Comparison of ENCODE assay signal across 25 mouse cellular contexts in genomic region chr13:75420726-75421125, GRCm38 (mm10).
A peak's percentile ranks its signal among the peaks of the same experiment; 100 is the strongest.
DNase-seq lines count a peak whose midpoint lies in the region; ATAC-seq and TF ChIP-seq lines count a peak whose summit lies in the region.
"Had no signal": no experiment of that assay in that cellular context is flagged by ENCODE, and none has a peak within 500 bp of the region (broad histone marks: within the 10 kb centered on the region; RNA-seq: fewer than 3 reads in every experiment).

No protein-coding gene starts in this region.

- ATAC-seq in hindbrain, postnatal 0 days, result no peak
- no peak for ATAC-seq in hindbrain, embryonic 11.5 days (ENCODE audit: low FRiP score)
- ATAC-seq: forebrain, embryonic 16.5 days; inflammation-experienced regulatory T-cells, adult 6 months; liver, postnatal 0 days; lung, postnatal 0 days had no signal

- 84% methylated on average over 2 of the region's 2 CpGs for WGBS in hindbrain, postnatal 0 days
- WGBS in hindbrain, embryonic 11.5 days, result 81% methylated on average over 2 of the region's 2 CpGs

- peak; percentile 4 for DNase-seq in hindbrain, postnatal 0 days (ENCODE audit: low spot score)
- DNase-seq in hindbrain, embryonic 11.5 days (ENCODE audit: low spot score), result no peak
- DNase-seq in CH12.LX (ENCODE audit: extremely low read depth) (peak; percentile 47), NIH3T3 (ENCODE audit: low read depth) (peak; percentile 1)
- DNase-seq in retina, postnatal 7 days (ENCODE audit: low read depth, low spot score), result peak; percentile 0
- DNase-seq in gastrocnemius, adult 18-20 months (ENCODE audit: low spot score), result no peak
- DNase-seq in spleen, adult 12 weeks (ENCODE audit: low spot score), result no peak
- DNase-seq: adrenal gland, adult 8-10 months; cerebellum, adult 8-10 months; cerebellum, postnatal 36 days; embryo, embryonic 11 days; gastrocnemius, adult 2 months; kidney, adult 2 months; layer of hippocampus, adult 9-11 months; liver, postnatal 0 days; thymus, postnatal 14 days had no signal

- H3K4me3 ChIP-seq in hindbrain, postnatal 0 days (ENCODE audit: low read length), result no peak overlapping the region
- H3K4me3 ChIP-seq in hindbrain, embryonic 11.5 days (ENCODE audit: low read depth, low read length), result no peak overlapping the region
- H3K4me3 ChIP-seq in CH12.LX (replicated peaks in 1 of 3; ENCODE audit: low read depth in 2 of 3, low read length in 2 of 3, poor library complexity in 1 of 3), result no peak overlapping the region
- H3K4me3 ChIP-seq: embryonic facial prominence, embryonic 15.5 days; gastrocnemius, adult 2 months; hindbrain, embryonic 13.5 days; limb, embryonic 12.5 days; midbrain, embryonic 10.5 days had no signal

- in situ Hi-C loops in CH12.LX (cut with MboI; ENCODE audit: low pct_ligation_motif_present, low pct_unique_long_range_greater_than_20kb, low sequenced_read_pairs), result no loop called here

- no peaks in the 10 kb centered on the region for H3K27me3 ChIP-seq in hindbrain, postnatal 0 days (ENCODE audit: insufficient read depth, low read length)
- H3K27me3 ChIP-seq in hindbrain, embryonic 11.5 days (ENCODE audit: control insufficient read depth, insufficient read depth, low read length), result no peaks in the 10 kb centered on the region
- no peaks in the 10 kb centered on the region for H3K27me3 ChIP-seq in CH12.LX (replicated peaks)
- H3K27me3 ChIP-seq: embryonic facial prominence, embryonic 15.5 days; hindbrain, embryonic 13.5 days; limb, embryonic 12.5 days had no signal

- no peak for TF ChIP-seq CTCF in hindbrain, postnatal 0 days (IDR thresholded peaks at IDR 0.05; ENCODE audit: low read depth)
- no peak for TF ChIP-seq CTCF in CH12.LX (conservative IDR thresholded peaks at IDR 0.05 in 1 of 2, IDR thresholded peaks at IDR 0.05 in 1 of 2; ENCODE audit: low read depth in 2 of 2, low read length in 2 of 2)

- TF ChIP-seq POLR2A in CH12.LX (IDR thresholded peaks at IDR 0.05; ENCODE audit: low read depth, low read length), result no peak

- no peak overlapping the region for H3K9ac ChIP-seq in hindbrain, postnatal 0 days (replicated peaks; ENCODE audit: low read length)
- no peak overlapping the region for H3K9ac ChIP-seq in hindbrain, embryonic 11.5 days (ENCODE audit: low read depth, low read length)
- H3K9ac ChIP-seq in CH12.LX (ENCODE audit: insufficient read depth, low read depth), result no peak overlapping the region
- H3K9ac ChIP-seq: embryonic facial prominence, embryonic 15.5 days; hindbrain, embryonic 13.5 days; limb, embryonic 12.5 days; liver, postnatal 0 days had no signal

- dilution Hi-C loops in CH12.LX (cut with MboI; ENCODE audit: extremely low pct_ligation_motif_present, extremely low pct_unique_long_range_greater_than_20kb, low sequenced_read_pairs), result no loop called here

- no peaks in the 10 kb centered on the region for H3K36me3 ChIP-seq in hindbrain, postnatal 0 days (ENCODE audit: insufficient read depth, low read length)
- no peaks in the 10 kb centered on the region for H3K36me3 ChIP-seq in hindbrain, embryonic 11.5 days (ENCODE audit: control insufficient read depth, insufficient read depth, low read length)
- H3K36me3 ChIP-seq in CH12.LX (replicated peaks in 1 of 2; ENCODE audit: control insufficient read depth in 1 of 2, insufficient read depth in 1 of 2, low read length in 1 of 2), result no peaks in the 10 kb centered on the region
- H3K36me3 ChIP-seq: embryonic facial prominence, embryonic 15.5 days; hindbrain, embryonic 13.5 days; limb, embryonic 12.5 days; midbrain, embryonic 10.5 days had no signal

- H3K79me2 ChIP-seq in CH12.LX (replicated peaks; ENCODE audit: control insufficient read depth, extremely low read depth, insufficient read depth, poor library complexity, severe bottlenecking), result no peaks in the 10 kb centered on the region

- no peak overlapping the region for H3K27ac ChIP-seq in hindbrain, postnatal 0 days
- no peak overlapping the region for H3K27ac ChIP-seq in hindbrain, embryonic 11.5 days (ENCODE audit: low read depth, low read length)
- no peak overlapping the region for H3K27ac ChIP-seq in CH12.LX (ENCODE audit: insufficient read depth, low read depth)
- H3K27ac ChIP-seq: embryonic facial prominence, embryonic 15.5 days; gastrocnemius, adult 2 months; hindbrain, embryonic 13.5 days; kidney, postnatal 0 days; limb, embryonic 12.5 days; midbrain, embryonic 10.5 days had no signal

- TF ChIP-seq EP300 in CH12.LX (IDR thresholded peaks at IDR 0.05; ENCODE audit: low read length), result no peak

- no peak overlapping the region for H3K4me2 ChIP-seq in hindbrain, postnatal 0 days (ENCODE audit: low read depth, low read length)
- H3K4me2 ChIP-seq in hindbrain, embryonic 11.5 days (replicated peaks; ENCODE audit: low read depth, low read length), result no peak overlapping the region
- no peak overlapping the region for H3K4me2 ChIP-seq in CH12.LX (ENCODE audit: insufficient read depth, low read depth, poor library complexity, severe bottlenecking)
- H3K4me2 ChIP-seq: embryonic facial prominence, embryonic 15.5 days; hindbrain, embryonic 13.5 days; limb, embryonic 12.5 days; liver, embryonic 11.5 days had no signal

- TF ChIP-seq RAD21 in CH12.LX (IDR thresholded peaks at IDR 0.05; ENCODE audit: low read depth, low read length), result no peak

- no peaks in the 10 kb centered on the region for H3K4me1 ChIP-seq in hindbrain, postnatal 0 days (ENCODE audit: insufficient read depth, low read length)
- H3K4me1 ChIP-seq in hindbrain, embryonic 11.5 days (replicated peaks; ENCODE audit: control insufficient read depth, insufficient read depth, low read length), result no peaks in the 10 kb centered on the region
- H3K4me1 ChIP-seq in CH12.LX (ENCODE audit: control insufficient read depth in 1 of 2, insufficient read depth in 2 of 2), result peaks cover 0 to 7% of the 10 kb centered on the region in 2 experiments; a peak in 2 of 4 replicates
- H3K4me1 ChIP-seq: embryonic facial prominence, embryonic 15.5 days; hindbrain, embryonic 13.5 days; limb, embryonic 12.5 days; midbrain, embryonic 10.5 days had no signal

- H3K9me3 ChIP-seq in hindbrain, postnatal 0 days (ENCODE audit: low read length), result no peaks in the 10 kb centered on the region
- no peaks in the 10 kb centered on the region for H3K9me3 ChIP-seq in hindbrain, embryonic 11.5 days (ENCODE audit: control insufficient read depth, low read length)
- H3K9me3 ChIP-seq in CH12.LX (replicated peaks; ENCODE audit: low read length), result no peaks in the 10 kb centered on the region
- H3K9me3 ChIP-seq: embryonic facial prominence, embryonic 15.5 days; hindbrain, embryonic 13.5 days; limb, embryonic 12.5 days; midbrain, embryonic 10.5 days had no signal

TF ChIP-seq in CH12.LX, 34 proteins besides CTCF, POLR2A, EP300 and RAD21:
- no peak for TF ChIP-seq PAX5 (IDR thresholded peaks at IDR 0.05; ENCODE audit: low read length)
- TF ChIP-seq E2F4 (IDR thresholded peaks at IDR 0.05; ENCODE audit: insufficient replicate concordance, low read depth, low read length), result no peak
- no peak for TF ChIP-seq JUN (IDR thresholded peaks at IDR 0.05; ENCODE audit: insufficient read depth, low read depth, low read length)
- no peak for TF ChIP-seq ZMIZ1 (IDR thresholded peaks at IDR 0.05; ENCODE audit: low read depth, low read length)
- TF ChIP-seq USF1 (IDR thresholded peaks at IDR 0.05; ENCODE audit: low read depth, low read length), result no peak
- TF ChIP-seq CHD2 (IDR thresholded peaks at IDR 0.05; ENCODE audit: low read length), result no peak
- no peak for TF ChIP-seq MXI1 (IDR thresholded peaks at IDR 0.05; ENCODE audit: low read depth, low read length)
- no peak for TF ChIP-seq TCF12 (IDR thresholded peaks at IDR 0.05; ENCODE audit: low read depth, low read length)
- no peak for TF ChIP-seq IRF4 (IDR thresholded peaks at IDR 0.05; ENCODE audit: low read depth, low read length)
- TF ChIP-seq MAX (IDR thresholded peaks at IDR 0.05; ENCODE audit: low read length), result no peak
- no peak for TF ChIP-seq HCFC1 (IDR thresholded peaks at IDR 0.05; ENCODE audit: low read depth, low read length)
- TF ChIP-seq JUND (conservative IDR thresholded peaks at IDR 0.05; ENCODE audit: low read depth, low read length), result no peak
- no peak for TF ChIP-seq SIN3A (IDR thresholded peaks at IDR 0.05; ENCODE audit: low read length)
- no peak for TF ChIP-seq BHLHE40 (IDR thresholded peaks at IDR 0.05; ENCODE audit: low read depth, low read length)
- TF ChIP-seq KAT2A (IDR thresholded peaks at IDR 0.05; ENCODE audit: insufficient replicate concordance, low read length), result no peak
- TF ChIP-seq MYC (IDR thresholded peaks at IDR 0.05; ENCODE audit: low read depth, low read length), result no peak
- no peak for TF ChIP-seq POLR2AphosphoS2 (IDR thresholded peaks at IDR 0.05; ENCODE audit: low read depth, low read length)

Comparison
In these comparisons a context has a peak if more than half of its experiments do, and no peak if none do; other contexts are left out.
1. DNase-seq: peak in hindbrain, postnatal 0 days (single experiment), CH12.LX (single experiment), NIH3T3 (single experiment) and retina, postnatal 7 days (single experiment); none in hindbrain, embryonic 11.5 days (single experiment), gastrocnemius, adult 18-20 months (single experiment) and spleen, adult 12 weeks (single experiment).